Mouse (Mus musculus) ES-Bruce4 (cell line): ENCODE data around the gene Adamts4.

Experiments used
- CTCF ChIP-seq: IDR thresholded peaks from one replicate; pipeline ENCODE4 v1.8.1; 2011; ENCODE audit warnings: low read depth, low read length
- EP300 ChIP-seq: IDR thresholded peaks from 2 replicates; pipeline ENCODE4 v1.6.1; 2011; ENCODE audit warnings: low read depth, low read length; ENCODE audit not compliant: insufficient read depth

- no peak for TF ChIP-seq CTCF
- no peak for TF ChIP-seq EP300
Measured at GRCm38 (mm10) chr1:171223168-171223567, 27.1 kb upstream of the Adamts4 start.
